Mouse (Mus musculus) midbrain, embryonic 11.5 days (tissue): Measurements from ENCODE around the gene Gm9970. TPM values are rescaled to one million over a fixed set of nuclear protein-coding genes. Genes with fewer than 3 reads are reported as not detected.
A peak's percentile ranks its signal among the peaks of the same experiment; 100 is the strongest.

ENCODE experiments used
- ATAC-seq: fragments of 200-750 bp; cut with Nextera tagmentation; 2 replicates; pipeline ENCODE4 v1.8.0; 2017; ENCODE audit warnings: moderate TSS enrichment, moderate library complexity; ENCODE audit not compliant: low FRiP score
- DNase-seq: peaks from one replicate; pipeline ENCODE4 v3.0.0; 2015; ENCODE audit warnings: low spot score; ENCODE audit errors: missing footprints
- H3K27ac ChIP-seq: fragments of 300-500 bp; sonication (generic); 2 replicates; pipeline ENCODE4 v1.5.1; 2014; ENCODE audit warnings: low read depth, low read length
- H3K27me3 ChIP-seq: fragments of 300-500 bp; sonication (generic); 2 replicates; pipeline ENCODE4 v1.6.1; 2014; ENCODE audit warnings: mild to moderate bottlenecking, low read length, moderate library complexity, mixed read lengths; ENCODE audit not compliant: control insufficient read depth, insufficient read depth
- H3K36me3 ChIP-seq: fragments of 300-500 bp; sonication (generic); 2 replicates; pipeline ENCODE4 v1.6.1; 2014; ENCODE audit warnings: mild to moderate bottlenecking, low read length, moderate library complexity, mixed read lengths; ENCODE audit not compliant: control insufficient read depth, insufficient read depth
- H3K4me1 ChIP-seq: fragments of 300-500 bp; sonication (generic); 2 replicates; pipeline ENCODE4 v1.6.1; 2014; ENCODE audit warnings: low read length; ENCODE audit not compliant: control insufficient read depth, insufficient read depth
- H3K4me2 ChIP-seq: fragments of 300-500 bp; sonication (generic); 2 replicates; pipeline ENCODE4 v1.6.1; 2014; ENCODE audit warnings: mild to moderate bottlenecking, moderate library complexity
- H3K4me3 ChIP-seq: fragments of 300-500 bp; sonication (generic); 2 replicates; pipeline ENCODE4 v1.5.1; 2014; ENCODE audit warnings: low read depth, low read length
- H3K9ac ChIP-seq: fragments of 300-500 bp; sonication (generic); 2 replicates; pipeline ENCODE4 v1.6.1; 2014; ENCODE audit warnings: low read length
- H3K9me3 ChIP-seq: fragments of 300-500 bp; sonication (generic); 2 replicates; pipeline ENCODE4 v1.6.1; 2016; ENCODE audit warnings: low read length; ENCODE audit not compliant: control insufficient read depth
- WGBS: fragments of 180-500 bp; shearing (Covaris S2); extraction: QIAGEN DNeasy Blood & Tissue Kit; methylation state at CpG from one replicate; pipeline ENCODE4 v1.1.7; 2014; 5-methylcytosine and 5-hydroxymethylcytosine counted together
- polyA plus RNA-seq: library from polyadenylated mRNA; unstranded; fragments of >200 nt; fragmentation: Nextera tagmentation; extraction: Ambion mirVana; gene quantifications from 2 replicates; pipeline ENCODE4 v1.2.1, GENCODE M21; 2014

Gm9970 gene
- polyA plus RNA-seq, 1 experiment from 2014 or later: 1.3 TPM

- no peak overlapping the region for H3K27ac ChIP-seq
- H3K4me1 ChIP-seq: peaks cover 16% of the 10 kb centered on the region
- peak overlapping the region; percentile 83 for H3K4me2 ChIP-seq
- 93% methylated on average over 16 of the region's 16 CpGs for WGBS
- peaks cover 30% of the 10 kb centered on the region for H3K36me3 ChIP-seq
- no peaks in the 10 kb centered on the region for H3K9me3 ChIP-seq
- ATAC-seq (no peak), DNase-seq (peak; percentile 74)
- no peaks in the 10 kb centered on the region for H3K27me3 ChIP-seq
- no peak overlapping the region for H3K9ac ChIP-seq
- no peak overlapping the region for H3K4me3 ChIP-seq
These were observed 46.2 kb downstream of the Gm9970 start for GRCm38 (mm10) chr5:31194486-31195485.

DNA sequence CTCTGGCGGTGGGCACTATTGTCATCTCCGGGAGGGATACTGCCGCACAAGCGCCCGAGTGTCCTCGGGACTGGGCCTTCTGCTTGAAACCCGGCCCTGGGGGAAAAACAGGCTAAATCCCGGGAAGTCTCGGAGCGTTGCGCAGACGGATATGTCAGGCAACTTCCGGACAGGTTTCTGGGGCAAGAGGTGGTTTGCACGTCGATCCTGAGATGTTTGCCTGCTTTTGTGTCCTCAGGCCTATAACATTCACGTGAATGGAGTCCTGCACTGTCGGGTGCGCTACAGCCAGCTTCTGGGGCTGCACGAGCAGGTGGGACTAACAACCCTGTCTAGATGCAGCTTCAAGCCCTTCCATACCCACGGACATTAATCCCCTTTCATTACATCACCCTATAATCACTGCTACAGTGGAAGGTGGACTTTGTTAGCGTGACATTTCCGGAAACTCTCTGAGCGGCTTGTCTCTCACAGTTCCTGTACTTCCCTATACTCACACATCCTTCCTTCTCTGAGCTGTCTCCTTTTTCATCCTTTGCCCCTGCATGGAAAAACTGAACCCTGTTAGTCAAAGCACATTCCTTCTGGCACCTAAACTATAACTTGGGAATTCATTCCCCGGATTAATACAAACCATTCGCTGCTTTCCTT, 47.3 kb downstream of the Gm9970 start:
- H3K27me3 ChIP-seq: no peaks in the 10 kb centered on the region
- peak overlapping the region; percentile 83 for H3K4me2 ChIP-seq
- ATAC-seq (no peak), DNase-seq (no peak)
- peak overlapping the region; percentile 95 for H3K9ac ChIP-seq
- no peaks in the 10 kb centered on the region for H3K9me3 ChIP-seq
- 14% methylated on average over 25 of the region's 25 CpGs for WGBS
- peaks cover 27% of the 10 kb centered on the region for H3K36me3 ChIP-seq
- peaks cover 16% of the 10 kb centered on the region for H3K4me1 ChIP-seq
- peak overlapping the region; percentile 61 for H3K27ac ChIP-seq
- peak overlapping the region; percentile 86 for H3K4me3 ChIP-seq

- Histone ChIP-seq H3K9ac (peak within 1 kb of the TSS; percentile 95), H3K4me2 (peak within 1 kb of the TSS; percentile 83), H3K4me1 (peaks cover 16% of the 10 kb centered on the region), H3K9me3 (no peaks in the 10 kb centered on the region), H3K27me3 (no peaks in the 10 kb centered on the region), H3K4me3 (peak within 1 kb of the TSS; percentile 86), H3K36me3 (peaks cover 28% of the 10 kb centered on the region), H3K27ac (peak within 1 kb of the TSS; percentile 61)
- DNase-seq (peak; percentile 100), ATAC-seq (peak; percentile 97)
- under 1% methylated on average over 48 of the region's 48 CpGs for WGBS
These were observed 47.9 kb downstream of the Gm9970 start, which contains the start of the genes Snx17 and Eif2b4 for GRCm38 (mm10) chr5:31192939-31193630. Snx17 (plus strand) TSS chr5:31193227. Eif2b4 (minus strand) TSS chr5:31193430.

GRCm38 (mm10) chr5:31192045-31192938, 48.7 kb downstream of the Gm9970 start:
- no peaks in the 10 kb centered on the region for H3K27me3 ChIP-seq
- H3K9ac ChIP-seq: peak overlapping the region; percentile 95
- peak; percentile 95 for DNase-seq
- H3K4me1 ChIP-seq: peaks cover 16% of the 10 kb centered on the region
- peak overlapping the region; percentile 86 for H3K4me3 ChIP-seq
- H3K9me3 ChIP-seq: no peaks in the 10 kb centered on the region
- H3K4me2 ChIP-seq: peak overlapping the region; percentile 83
- peaks cover 26% of the 10 kb centered on the region for H3K36me3 ChIP-seq
- no peak for ATAC-seq
- peak overlapping the region; percentile 28; the same call in 1 of the 2 replicates for H3K27ac ChIP-seq
- WGBS: 15% methylated on average over 42 of the region's 42 CpGs

Other genes with a start within 250 kb of the Gm9970 start
- 105 and 107 TPM in 2 replicates for gene Atraid, start 192.9 kb downstream of the Gm9970 start, polyA plus RNA-seq
- 7.3 and 8.3 TPM in 2 replicates for gene Slc5a6, start 192.3 kb downstream of the Gm9970 start, polyA plus RNA-seq
- gene Cad, start 186.5 kb downstream of the Gm9970 start, polyA plus RNA-seq: 20.5 and 22.2 TPM in 2 replicates
- not detected in 2 replicates for gene Dnajc5g, start 134.9 kb downstream of the Gm9970 start, polyA plus RNA-seq
- 6.9 and 7.2 TPM in 2 replicates for gene Slc30a3, start 133.0 kb downstream of the Gm9970 start, polyA plus RNA-seq
- gene Trim54, start 124.5 kb downstream of the Gm9970 start, polyA plus RNA-seq: not detected in 2 replicates
- gene Ucn, start 102.4 kb downstream of the Gm9970 start, polyA plus RNA-seq: not detected in 2 replicates
- gene Mpv17, start 87.0 kb downstream of the Gm9970 start, polyA plus RNA-seq: 48.7 and 49.8 TPM in 2 replicates
- gene Gm29609, start 61.3 kb downstream of the Gm9970 start, polyA plus RNA-seq: 0.78 and 1.9 TPM in 2 replicates
- gene Gtf3c2, start 61.1 kb downstream of the Gm9970 start, polyA plus RNA-seq: 71.9 and 72.5 TPM in 2 replicates
- 150 and 155 TPM in 2 replicates for gene Snx17, start 48.0 kb downstream of the Gm9970 start, polyA plus RNA-seq
- gene Eif2b4, start 47.8 kb downstream of the Gm9970 start, polyA plus RNA-seq: 62.0 and 63.9 TPM in 2 replicates
- 4.2 and 6.5 TPM in 2 replicates for gene Zfp513, start 38.9 kb downstream of the Gm9970 start, polyA plus RNA-seq
- 156 and 164 TPM in 2 replicates for gene Ppm1g, start 20.5 kb downstream of the Gm9970 start, polyA plus RNA-seq
- 147 and 148 TPM in 2 replicates for gene Nrbp1, start 368 bp downstream of the Gm9970 start, polyA plus RNA-seq
- gene Krtcap3, start 10.5 kb upstream of the Gm9970 start, polyA plus RNA-seq: 2.6 and 3.4 TPM in 2 replicates
- gene Ift172, start 49.9 kb upstream of the Gm9970 start, polyA plus RNA-seq: 25.6 and 31.9 TPM in 2 replicates
- 43.3 and 54.0 TPM in 2 replicates for gene Fndc4, start 54.8 kb upstream of the Gm9970 start, polyA plus RNA-seq
- gene Gckr, start 56.2 kb upstream of the Gm9970 start, polyA plus RNA-seq: 0.11 and 0.22 TPM in 2 replicates
- gene Zfp512, start 211.2 kb upstream of the Gm9970 start, polyA plus RNA-seq: 78.5 and 81.4 TPM in 2 replicates
- not detected in 2 replicates for gene 4930548H24Rik, start 244.5 kb upstream of the Gm9970 start, polyA plus RNA-seq